Mouse (Mus musculus): ENCODE measurements at regions not wholly inside any gene's neighbourhood (a gene's known extent, or its start where the extent isn't known, plus 50 kb on each side); places are given as distances from the start of the nearest gene placed in this dataset.

DNA sequence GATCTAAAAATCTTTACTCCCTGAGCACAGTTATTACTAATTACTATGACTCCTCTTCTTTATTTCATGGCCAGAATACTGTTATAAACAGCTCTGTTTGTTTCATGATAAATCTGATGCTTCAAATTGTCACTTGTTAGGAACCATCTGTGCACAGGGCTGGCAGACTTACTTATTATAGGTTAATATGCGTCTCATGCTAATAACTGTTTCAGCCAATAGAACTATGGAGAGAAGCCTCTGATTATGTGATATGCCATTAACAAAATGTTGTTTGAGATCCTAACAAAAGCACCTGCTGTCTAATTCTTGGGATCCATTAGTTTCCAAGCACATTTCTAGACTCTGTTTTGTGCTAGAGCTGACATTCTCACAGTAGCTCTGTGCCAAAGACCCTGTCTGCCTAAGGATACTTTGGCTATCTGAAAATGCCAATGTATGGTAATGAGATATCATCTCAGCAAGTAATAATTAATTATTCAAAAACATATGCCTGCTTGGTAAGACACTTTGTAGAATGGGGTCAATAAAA, 318.1 kb downstream of the Grb14 start:
- DNase-seq (ENCODE audit: low spot score in 2 of 2) = no peak

DNA sequence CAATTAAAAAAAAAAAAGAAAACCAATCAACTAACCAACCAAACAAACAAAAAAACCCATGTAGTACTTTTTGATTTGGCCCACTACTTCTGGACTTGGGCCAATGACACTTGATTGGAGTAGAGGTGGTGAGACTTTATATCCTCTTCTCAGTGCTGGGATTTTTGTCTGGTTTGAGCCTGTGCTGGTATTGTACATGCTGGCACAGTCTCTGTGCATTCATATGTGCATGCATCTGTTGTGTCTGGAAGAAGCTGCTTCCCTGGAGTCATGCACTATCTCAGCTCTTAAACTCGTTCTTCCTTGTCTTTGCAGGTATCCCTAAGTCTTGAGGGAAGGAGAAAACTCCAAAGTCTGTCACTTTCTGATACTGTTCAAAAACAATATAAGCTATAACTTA, 328.8 kb downstream of the Grb14 start:
- DNase-seq (ENCODE audit: low spot score in 2 of 2) = no peak

DNA sequence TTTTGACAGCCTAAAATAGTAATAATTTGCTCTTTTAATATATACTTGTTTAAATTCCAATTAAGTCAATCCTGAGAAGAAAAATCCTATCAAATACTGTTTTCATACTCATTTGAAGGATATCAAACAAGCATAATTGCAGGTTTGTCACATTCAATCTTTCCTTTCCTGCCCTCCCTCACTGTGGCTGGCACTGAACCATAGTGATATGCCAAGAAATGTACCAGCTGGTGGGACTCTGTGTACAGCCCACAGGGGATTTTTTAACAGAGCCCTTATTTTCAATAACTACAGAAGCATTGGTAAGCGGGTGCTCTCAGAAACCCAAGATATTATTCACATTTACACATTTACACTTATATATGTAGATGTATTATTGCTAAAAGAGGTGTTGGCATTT, 333.3 kb downstream of the Grb14 start:
- no peak for DNase-seq (ENCODE audit: low spot score in 2 of 2)

DNA sequence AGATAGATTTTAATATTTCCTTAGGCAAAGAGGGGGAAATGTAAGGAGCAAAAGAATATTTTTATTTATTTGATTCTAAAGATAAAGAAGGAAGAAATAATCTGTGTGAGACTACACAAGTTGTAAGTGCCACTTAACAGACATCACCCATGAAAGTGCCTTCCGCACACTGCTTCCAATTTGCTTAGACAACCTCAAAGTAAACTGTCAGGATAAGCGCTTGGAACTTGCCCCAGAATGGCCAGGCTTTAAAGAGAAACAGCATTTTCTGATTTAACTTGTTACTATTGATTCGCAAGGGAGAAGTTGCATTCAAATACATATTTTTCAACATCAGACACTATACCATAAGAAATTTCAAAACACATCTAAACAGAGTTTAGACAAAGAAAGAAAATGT, 333.8 kb downstream of the Grb14 start:
- DNase-seq (ENCODE audit: low spot score in 2 of 2) = no peak

DNA sequence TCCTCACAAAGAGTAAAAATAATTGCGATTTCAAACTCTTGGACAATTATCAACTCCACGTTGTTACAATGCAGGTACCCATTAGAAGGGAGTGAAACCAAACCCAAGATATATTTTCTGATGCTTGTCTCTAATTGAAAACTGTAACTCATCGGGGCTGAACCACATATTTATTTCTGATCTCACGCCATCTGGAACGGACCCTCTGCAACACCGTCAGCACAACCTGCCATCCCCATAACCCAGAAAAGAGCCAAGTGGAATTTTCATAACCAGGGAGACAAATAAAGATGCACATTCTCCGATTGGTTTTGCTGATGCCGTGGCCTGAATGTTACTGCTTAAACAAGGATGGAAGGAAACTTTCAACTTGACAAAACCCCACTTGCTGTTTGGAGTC, 338.0 kb downstream of the Grb14 start:
- DNase-seq (ENCODE audit: low spot score in 2 of 2) = no peak

DNA sequence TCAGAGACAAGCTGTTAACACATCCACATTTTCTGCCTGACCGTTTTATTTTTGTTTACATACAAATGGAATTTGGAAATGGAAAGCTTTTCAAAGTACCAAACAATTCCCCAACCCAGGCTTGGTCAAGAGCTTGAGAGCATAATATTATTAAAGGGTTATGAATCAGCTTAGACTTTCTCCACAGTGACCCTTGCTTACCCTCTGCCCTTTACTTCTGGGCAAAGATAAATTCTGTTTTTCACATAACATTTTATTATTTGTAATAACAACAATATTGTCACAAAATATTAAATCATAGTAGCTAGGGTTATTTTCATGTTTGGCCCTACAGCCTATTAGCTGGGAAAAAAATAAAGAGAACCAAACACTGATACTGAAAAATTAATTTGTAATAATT, 375.2 kb downstream of the Grb14 start:
- DNase-seq (ENCODE audit: low spot score in 2 of 2) = no peak

DNA sequence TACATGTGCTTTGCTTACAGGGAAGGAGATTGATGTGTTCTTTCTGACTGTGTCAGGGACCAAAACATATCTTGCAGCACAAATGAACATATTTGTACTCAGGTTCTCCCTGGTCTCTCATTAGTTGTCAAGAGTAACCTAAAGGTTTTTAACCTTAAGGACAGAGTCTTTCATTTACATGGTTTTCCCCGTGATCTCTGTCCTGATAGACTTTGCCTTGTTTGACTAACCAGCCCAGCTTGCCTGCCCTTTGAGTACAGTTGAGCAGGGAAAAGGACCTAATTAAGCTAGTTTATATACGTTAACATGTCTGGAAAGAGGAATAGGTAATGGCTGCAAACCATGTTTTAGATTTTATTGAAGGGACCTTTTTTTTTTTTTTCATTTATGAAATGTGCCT, 407.9 kb downstream of the Grb14 start:
- no peak for DNase-seq (ENCODE audit: low spot score in 2 of 2)

DNA sequence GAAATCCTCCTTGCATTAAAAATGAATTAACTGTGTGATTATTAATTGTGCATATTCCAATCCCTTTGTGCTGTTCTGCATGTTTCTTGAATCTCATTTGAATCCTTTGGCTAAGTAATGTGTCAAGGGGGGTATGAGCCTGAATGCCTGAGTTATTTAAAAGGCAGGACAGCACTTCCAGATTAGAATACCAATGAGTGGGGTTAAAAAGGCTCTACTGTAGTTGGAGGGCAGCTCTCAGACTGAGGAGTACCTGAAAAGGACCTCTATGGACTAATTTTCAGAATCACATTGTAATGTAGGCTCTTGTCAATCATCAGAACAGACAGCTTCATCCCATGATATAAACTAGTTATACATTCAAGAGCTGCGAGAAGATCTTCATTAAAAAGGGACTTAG, 417.9 kb downstream of the Grb14 start:
- no peak for DNase-seq (ENCODE audit: low spot score in 2 of 2)

DNA sequence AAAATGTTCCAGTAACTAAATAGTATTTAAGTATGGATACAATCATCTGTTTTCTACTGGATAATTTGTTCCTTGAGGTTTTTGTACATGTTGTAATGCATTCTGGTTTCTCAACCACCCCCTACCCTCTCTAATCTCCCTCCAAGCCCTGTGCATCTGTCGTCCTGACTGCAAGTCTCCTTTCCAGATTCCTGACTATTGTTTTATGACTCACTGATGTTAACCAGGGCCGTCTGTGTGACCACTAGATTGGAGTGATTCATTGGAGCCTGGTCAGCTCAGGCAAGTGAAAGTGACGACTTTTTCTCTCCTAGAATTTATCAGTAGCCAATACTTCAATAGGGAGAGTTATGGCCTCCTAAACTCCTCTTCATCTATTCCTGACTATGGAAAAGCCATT, 442.5 kb downstream of the Grb14 start:
- no peak for DNase-seq (ENCODE audit: low spot score in 2 of 2)

DNA sequence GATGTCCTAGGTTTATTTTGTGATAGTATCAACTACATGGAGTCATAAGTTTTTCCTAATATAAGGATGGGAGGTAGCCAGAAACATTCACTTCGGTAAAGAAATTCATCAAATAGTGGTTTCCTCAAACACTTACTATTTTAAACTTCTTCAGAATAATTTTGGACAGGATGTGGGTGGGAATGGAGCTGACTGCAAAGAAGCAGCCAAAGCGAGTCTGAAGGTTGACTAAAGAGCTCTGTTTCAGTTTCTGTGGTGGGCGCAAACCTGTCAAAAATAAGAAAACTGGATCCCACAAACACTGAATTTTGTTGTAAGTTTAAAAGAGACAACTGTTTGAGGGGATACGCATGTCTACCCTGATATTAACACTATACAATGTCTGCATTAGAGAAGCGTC, 438.2 kb upstream of the Fign start:
- DNase-seq (ENCODE audit: low spot score in 2 of 2) = peak in 1 of 2 experiments; percentile 20

DNA sequence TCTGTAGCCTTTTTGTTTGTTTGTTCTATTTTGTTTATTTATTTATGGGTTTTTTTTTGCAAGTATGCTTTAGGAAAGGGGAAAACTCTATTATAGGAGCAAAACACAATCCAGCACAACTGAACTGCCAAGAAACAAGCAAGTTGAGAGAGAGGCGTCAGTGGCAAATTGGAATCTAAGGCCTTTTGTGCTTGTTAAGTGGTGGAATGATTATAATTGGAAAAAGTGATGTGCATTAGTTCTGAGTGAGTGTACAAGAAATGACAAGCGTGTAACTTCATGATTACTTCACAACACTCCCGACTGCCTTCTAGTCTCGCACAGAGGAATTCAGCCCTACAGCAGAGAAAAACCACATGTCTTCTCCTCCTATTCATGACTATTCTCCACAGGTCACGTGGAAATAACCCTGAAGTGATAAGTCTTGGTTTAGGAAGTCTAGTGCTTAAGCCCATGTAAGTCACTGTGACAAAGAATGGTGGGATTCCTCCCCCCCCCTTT, 437.6 kb upstream of the Fign start:
- DNase-seq (ENCODE audit: low spot score in 2 of 2) = no peak

DNA sequence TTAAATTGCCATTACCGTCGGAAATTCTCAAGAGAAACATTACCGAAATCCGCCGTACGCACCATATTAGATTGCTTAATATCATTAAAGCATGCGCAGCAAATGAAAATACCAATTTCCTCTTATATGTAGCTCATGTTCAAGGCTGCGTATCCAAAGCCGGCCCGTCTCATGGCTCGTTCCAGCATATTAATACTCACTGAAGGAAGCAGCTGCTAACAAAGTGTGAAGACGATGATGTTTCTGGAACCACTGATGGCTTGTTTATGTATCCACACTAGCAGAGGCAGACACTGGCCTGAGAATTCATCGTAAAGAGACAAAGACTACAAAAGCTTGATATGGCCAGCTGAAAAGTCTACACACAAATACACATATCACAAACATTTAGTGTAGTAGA, 437.0 kb upstream of the Fign start:
- no peak for DNase-seq (ENCODE audit: low spot score in 2 of 2)

DNA sequence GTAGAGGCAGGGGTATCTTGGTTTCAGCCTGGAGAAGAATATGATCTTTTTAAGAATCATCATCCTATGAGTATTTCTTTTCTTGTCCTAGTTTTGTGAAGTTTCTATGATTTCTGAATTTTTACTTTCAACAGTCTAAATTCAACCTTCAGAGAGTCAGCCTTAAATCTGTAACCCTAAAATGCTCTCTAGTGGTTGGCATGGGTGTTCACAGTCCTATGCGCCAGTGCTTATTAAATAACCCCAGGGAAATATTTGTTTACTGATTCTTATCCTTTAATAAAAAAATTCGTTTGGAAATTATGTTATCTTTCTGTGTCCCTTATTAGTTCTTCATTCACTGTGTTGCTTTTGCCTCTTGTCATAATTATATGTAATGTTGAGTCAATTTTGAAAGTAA, 436.5 kb upstream of the Fign start:
- DNase-seq (ENCODE audit: low spot score in 2 of 2) = no peak

DNA sequence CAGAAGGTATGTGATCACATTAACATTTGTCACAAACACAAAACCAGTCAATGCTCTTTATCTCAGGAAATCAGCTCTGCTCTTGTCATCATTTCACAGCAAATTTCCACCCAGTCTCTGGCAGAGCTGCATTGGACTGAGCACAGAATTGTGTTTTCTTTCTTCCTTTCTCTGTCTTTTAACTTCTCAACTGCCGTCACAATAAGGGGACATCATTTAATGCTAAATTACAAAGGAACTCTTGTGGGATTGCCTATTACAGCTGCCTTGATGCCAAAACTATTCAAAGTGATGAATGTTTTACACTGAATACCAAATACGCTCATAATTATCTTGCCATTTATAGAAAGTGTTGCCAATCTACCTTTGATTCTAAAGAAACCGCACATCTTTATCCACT, 424.9 kb upstream of the Fign start:
- DNase-seq (ENCODE audit: low spot score in 2 of 2) = no peak

DNA sequence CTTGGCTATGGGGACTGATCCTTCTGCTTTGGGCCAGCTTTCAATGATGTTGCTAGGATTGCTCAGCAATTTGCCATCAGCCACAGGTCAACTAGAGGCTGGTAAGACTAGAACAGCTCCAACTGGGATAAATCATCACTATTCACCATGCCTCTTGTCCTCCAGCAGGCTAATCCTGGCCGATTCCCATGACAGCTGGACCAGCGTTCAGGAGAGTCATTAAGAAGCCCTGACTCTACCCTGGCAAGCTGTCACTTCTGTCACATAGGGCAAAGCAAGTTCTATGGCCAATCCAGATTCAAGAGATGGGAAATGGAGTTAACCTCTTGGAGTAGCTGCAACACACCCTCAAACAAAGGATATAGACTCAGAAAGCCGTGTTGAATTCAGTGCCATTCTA, 424.4 kb upstream of the Fign start:
- DNase-seq (ENCODE audit: low spot score in 2 of 2) = no peak

DNA sequence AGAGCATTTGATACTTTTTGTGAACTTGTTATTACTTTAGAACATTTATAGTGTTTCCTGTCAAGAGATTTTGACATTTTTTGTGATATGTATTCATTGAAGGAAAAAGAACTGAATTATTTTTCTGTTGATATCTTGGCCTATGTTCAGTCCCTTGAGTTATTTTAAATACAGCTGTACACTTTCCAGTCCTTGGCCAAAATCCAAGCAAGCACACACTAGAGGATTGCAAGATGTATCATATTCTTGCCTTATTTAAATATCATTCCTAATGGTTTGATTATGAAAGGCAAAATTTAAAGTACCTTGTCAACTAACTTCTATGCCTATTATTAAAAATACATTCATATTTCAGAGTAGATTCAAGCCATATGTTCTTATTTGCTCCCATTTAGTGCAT, 397.9 kb upstream of the Fign start:
- no peak for DNase-seq (ENCODE audit: low spot score in 2 of 2)

DNA sequence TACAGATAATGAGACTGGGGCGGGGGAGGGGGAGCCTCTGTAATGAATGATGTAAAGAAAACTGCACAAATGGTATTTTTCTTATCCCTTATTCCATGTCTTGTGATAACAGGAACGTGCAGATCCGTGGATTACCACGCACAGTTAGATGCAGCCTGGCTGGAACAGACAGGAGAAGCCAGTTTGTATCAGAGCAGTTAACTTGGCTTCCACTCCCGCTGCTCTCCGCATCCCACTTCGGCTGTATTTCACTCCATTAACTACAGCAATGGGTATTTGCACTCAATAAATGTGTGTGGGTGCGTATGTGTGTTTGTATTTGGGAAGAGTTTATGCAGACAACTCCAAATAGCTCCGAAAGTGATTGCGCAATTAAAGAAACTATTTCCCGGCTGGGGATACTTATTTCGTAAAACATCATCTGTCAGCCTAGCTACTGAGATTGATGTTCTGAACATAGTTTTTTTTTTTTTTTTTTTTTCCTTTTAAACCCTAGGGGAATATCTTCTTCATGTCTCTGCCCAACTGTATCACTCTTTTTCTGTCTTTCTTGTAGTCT, 368.7 kb upstream of the Fign start:
- DNase-seq (ENCODE audit: low spot score in 2 of 2) = no peak

DNA sequence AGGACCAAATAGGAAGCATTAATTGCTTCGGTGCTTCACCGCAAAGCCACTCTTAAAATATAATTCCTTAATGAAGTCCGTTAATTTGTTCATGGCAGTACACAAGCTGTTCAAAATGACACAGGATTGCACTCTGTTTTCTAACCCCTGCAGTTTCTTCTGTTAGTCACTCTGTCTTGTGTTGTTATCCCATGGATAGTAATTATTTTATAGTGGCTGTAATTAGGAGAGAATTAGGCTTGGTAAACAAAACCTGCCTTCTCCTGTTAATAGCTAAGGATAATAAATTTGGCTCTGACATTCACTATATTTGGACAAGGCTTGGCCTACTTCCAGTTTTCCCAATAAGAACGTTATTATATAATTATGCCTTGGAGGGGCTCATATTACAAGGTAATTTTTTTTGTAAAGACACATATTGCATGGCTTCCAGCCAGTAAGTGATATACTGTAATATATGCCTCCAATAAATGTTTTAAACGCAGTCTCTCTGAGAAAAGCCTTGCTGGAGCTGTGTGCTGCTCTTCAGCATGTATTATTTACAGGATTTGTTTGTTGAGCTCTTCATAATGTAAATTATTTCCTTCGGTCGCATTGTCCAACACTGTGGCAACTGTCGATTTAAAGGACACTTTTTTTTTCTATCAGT, 364.8 kb upstream of the Fign start:
- DNase-seq (ENCODE audit: low spot score in 2 of 2) = no peak

DNA sequence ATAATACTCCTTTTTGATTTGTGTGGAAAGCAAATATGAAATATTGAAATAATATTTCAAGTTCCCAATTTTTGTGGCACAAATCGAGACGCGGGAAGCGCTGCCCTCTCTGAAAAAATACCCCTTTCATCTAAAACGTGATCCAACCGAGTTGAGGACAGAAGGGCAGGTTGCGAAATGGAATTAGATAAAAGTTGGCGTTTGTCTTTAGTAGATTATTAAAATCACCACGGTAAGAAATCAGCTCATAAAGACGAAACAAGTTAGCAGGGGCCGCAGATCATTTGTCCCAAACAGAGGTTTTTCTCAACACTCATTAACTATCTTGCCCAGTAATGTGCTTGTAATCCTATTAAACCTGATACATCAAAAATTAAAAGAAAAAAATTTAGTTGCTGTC, 364.2 kb upstream of the Fign start:
- no peak for DNase-seq (ENCODE audit: low spot score in 2 of 2)

DNA sequence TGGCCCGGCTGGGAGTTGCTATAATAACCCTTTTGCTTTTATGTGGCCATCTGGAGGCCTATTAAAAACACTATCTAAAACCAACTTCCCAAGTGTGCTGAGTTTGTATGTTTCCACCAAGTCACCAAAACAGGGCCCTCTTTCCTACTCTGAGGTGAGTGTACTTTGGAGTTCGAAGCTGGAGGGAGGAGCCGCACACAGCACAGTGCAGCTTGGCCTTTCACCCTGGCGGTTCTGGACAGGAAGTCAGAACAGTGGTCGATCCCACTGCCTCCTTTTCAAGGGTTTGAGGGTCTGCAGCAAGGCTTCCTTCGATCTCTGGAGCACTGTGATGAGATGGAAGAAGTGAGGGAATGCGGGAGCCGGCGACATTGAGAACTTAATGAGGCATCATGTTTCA, 363.8 kb upstream of the Fign start:
- DNase-seq (ENCODE audit: low spot score in 2 of 2) = no peak

DNA sequence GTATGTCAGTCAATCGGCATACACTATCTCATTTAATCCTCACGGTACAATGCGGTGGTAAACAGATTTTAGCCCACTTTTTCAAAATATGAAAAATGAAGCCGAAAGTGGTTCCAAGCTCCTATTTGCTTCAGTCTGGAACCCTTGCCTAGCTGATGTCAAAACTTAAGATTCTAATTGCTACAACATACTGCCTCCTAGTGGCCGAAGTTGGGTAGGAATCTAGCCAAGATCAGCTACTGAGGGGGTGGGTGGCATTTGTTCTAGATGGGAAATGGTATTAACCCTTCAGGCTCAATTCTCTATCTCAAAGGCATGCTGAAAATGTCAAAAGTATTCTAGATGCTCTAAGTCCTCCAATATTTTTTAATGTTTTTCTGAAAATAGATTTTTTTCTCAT, 360.3 kb upstream of the Fign start:
- peak; percentile 6 to 22 for DNase-seq (ENCODE audit: low spot score in 2 of 2)

DNA sequence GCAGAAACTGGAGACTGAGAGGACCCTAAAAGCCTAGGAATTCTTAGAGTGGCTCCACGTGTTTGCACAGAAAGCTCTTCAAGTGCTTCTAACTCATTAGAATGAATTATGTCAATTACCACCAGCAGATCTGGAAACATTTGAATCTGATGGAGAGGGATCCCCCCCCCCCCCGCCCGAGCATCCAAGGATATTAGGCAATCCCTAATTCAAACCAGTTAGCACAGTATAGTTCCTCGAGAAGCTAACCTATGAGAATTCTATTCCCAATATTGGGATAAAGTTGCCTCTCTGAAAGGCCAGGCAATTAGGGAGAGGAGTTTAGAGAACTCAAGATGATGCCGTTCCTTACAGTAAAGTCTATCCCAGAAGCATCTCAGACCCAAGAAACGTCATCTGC, 354.9 kb upstream of the Fign start:
- no peak for DNase-seq (ENCODE audit: low spot score in 2 of 2)

DNA sequence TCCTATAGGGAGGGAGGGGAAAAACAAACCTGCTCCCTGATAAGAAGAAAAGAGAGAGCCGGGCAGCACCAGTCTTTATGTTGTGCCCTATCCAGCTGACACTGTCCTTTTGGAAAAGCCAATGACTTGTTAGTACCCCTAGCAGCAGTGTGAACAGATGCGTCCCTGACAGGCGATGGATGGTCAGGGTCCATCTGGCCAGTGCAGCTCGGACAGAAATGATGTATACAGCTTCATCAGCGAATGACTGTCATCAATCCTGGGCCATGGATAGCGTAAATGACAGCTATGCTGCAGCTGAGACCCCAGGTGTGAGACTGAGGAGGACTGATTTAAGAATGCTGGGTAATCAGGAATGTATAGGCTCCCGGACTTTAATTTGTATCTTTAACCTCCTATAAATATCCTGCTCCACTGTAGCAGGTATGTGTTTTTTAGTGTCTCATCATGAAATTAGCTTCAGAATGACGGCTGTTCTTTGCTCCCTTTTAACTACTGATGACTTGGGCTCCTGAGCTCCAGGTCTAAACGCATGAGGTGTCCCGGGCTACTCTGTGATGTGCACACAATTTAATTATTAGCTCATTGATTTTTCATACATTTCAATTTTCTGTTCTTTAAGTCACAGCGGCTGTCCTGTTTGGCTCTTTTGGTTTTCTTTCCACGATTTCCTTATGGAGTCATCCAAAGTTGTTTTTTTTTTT, 353.9 kb upstream of the Fign start:
- DNase-seq (ENCODE audit: low spot score in 2 of 2) = no peak

All from frontal cortex, postnatal 36 days (tissue).